Mouse (Mus musculus) spleen, adult 12 weeks (tissue): Measurements from ENCODE around the gene Tnrc6b.

Source experiments
- DNase-seq: peaks from one replicate; pipeline ENCODE4 v3.0.0; 2022; ENCODE audit warnings: low spot score

Tnrc6b gene

DNA sequence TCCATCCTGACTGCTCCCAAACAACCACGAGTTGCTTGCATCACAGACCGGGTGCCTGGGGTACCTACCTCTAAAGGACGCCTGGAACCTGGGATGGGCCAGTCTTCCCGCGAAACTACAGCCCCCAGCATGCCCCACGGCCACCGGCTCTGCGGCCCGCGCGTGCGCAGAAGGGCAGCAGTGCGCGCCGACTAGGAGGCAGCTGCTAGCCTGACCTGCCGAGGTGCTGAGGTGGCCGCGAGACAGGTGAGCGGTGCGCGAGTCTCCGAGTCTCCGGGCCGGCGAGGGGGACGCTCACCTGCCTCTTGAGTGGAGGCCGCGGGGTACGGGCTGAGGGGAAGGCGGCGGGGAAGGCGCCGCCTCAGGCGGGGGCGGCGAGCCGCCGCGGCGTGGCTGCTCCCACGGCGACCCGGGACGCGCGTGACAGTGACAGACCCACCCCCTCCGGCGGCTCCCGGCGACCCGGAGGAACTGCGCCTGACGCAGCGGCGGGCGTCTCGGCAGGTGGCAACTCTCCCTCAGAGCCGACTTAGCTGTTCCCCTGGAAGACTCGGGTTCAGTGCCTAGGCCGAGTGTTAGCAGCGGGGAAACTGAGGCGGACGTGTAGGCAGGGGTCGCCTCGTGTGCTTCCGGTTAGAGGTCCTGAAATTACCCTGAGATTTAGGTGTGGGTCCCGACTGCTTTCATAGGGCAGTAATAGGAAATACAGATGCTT is 266.7 kb downstream of the Tnrc6b start, which contains the start of gene Sgsm3:
Gene Sgsm3, plus strand, starts transcription at position 146 of the 715 bp plus-strand sequence.
- peak; percentile 75 for DNase-seq

DNA sequence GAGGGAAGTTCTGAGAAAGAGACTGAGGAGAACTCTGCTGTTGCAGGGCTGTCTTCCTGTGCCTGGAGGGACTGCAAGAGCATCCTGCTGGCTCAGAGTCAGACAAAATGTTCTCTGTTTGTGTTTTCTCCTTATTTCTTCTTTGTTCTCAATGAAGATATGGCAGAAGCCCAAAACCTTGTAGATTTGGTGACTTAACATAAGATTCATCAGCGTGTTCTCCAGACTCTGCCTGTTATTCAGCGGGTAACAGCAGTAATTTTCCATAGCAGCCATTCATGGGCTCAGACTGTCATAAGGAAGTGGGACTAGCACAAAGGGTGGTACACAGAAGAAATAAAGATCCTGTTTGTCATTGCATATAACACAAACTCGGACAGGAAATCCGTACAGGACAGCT is 268.5 kb downstream of the Tnrc6b start:
- DNase-seq: no peak

DNA sequence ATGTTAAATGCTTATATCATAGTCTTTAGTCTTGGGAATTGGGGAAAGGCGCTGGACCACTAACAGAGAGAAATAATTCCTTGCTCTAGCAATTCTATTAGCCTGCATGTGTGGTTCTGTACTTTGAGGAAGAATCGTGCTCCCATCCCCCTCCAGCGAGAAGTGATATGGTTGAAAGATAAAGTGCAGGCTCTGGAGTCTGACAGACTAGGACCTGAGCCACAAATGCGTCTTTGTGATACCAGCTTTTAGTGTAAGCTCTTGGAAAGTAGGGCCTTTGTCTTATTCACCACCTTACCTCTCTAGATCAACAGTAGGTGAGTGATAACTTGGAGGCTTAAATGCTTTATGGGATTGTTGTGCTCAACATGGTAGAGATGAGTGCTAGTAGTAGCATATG is 270.1 kb downstream of the Tnrc6b start:
- no peak for DNase-seq

GRCm38 (mm10) chr15:80983264-80983663 is 272.2 kb downstream of the Tnrc6b start:
- no peak for DNase-seq

- no peak for DNase-seq
Observed at GRCm38 (mm10) chr15:80988331-80988730, 277.2 kb downstream of the Tnrc6b start.

DNA sequence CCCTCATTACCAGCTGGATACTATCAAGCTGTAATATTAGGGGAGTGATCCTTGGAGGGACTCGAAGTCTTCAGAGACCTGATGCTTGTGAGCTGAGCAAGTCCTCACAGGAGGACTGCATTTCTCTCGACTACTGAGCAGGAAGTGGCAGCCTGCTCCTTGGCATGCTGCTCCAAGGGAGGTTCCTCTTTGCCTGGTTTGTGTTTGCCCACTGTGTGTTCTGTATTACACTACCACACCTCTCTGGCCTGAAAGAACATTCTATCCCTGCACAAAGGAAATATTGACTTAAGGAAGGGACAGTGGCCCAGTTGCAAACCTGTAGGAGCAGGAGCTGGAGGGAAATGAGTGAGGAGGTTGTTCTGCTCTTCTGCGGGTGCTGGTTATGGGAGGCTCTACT is 278.6 kb downstream of the Tnrc6b start:
- DNase-seq: no peak
